Mouse (Mus musculus): ENCODE measurements at regions not wholly inside any gene's neighbourhood (a gene's known extent, or its start where the extent isn't known, plus 50 kb on each side); places are given as distances from the start of the nearest gene placed in this dataset.
"Not testable (repeated sequence)": the region's sequence is repeated elsewhere in the genome, so short reads cannot be mapped to it uniquely, and the experiment has no call there.

- DNase-seq (ENCODE audit: low spot score): no peak
These were observed 435.6 kb upstream of the Htr2a start for GRCm38 (mm10) chr14:74205011-74205410.

- no peak for DNase-seq (ENCODE audit: low spot score)
These were observed 422.7 kb upstream of the Htr2a start for GRCm38 (mm10) chr14:74217914-74218446.

GRCm38 (mm10) chr14:74219761-74220160 is 420.9 kb upstream of the Htr2a start:
- no peak for DNase-seq (ENCODE audit: low spot score)

GRCm38 (mm10) chr14:74222093-74222492 is 418.5 kb upstream of the Htr2a start:
- DNase-seq (ENCODE audit: low spot score): no peak

- no peak for DNase-seq (ENCODE audit: low spot score)
These were observed 411.0 kb upstream of the Htr2a start for GRCm38 (mm10) chr14:74229560-74230187.

- no peak for DNase-seq (ENCODE audit: low spot score)
These were observed 400.4 kb upstream of the Htr2a start for GRCm38 (mm10) chr14:74240212-74240611.

- no peak for DNase-seq (ENCODE audit: low spot score)
These were observed 391.3 kb upstream of the Htr2a start for GRCm38 (mm10) chr14:74249263-74249878.

- no peak for DNase-seq (ENCODE audit: low spot score)
These were observed 390.6 kb upstream of the Htr2a start for GRCm38 (mm10) chr14:74250021-74250420.

- no peak for DNase-seq (ENCODE audit: low spot score)
These were observed 388.2 kb upstream of the Htr2a start for GRCm38 (mm10) chr14:74252189-74253145.

GRCm38 (mm10) chr14:74255000-74255399 is 385.6 kb upstream of the Htr2a start:
- no peak for DNase-seq (ENCODE audit: low spot score)

GRCm38 (mm10) chr14:74259437-74259836 is 381.2 kb upstream of the Htr2a start:
- no peak for DNase-seq (ENCODE audit: low spot score)

- no peak for DNase-seq (ENCODE audit: low spot score)
These were observed 373.6 kb upstream of the Htr2a start for GRCm38 (mm10) chr14:74267086-74267485.

GRCm38 (mm10) chr14:74294560-74294959 is 346.1 kb upstream of the Htr2a start:
- DNase-seq (ENCODE audit: low spot score): no peak

- no peak for DNase-seq (ENCODE audit: low spot score)
These were observed 336.2 kb upstream of the Htr2a start for GRCm38 (mm10) chr14:74304483-74304882.

- DNase-seq (ENCODE audit: low spot score): no peak
These were observed 333.8 kb upstream of the Htr2a start for GRCm38 (mm10) chr14:74306717-74307307.

- DNase-seq (ENCODE audit: low spot score): not testable (repeated sequence)
These were observed 331.2 kb upstream of the Htr2a start for GRCm38 (mm10) chr14:74309451-74309850.

- no peak for DNase-seq (ENCODE audit: low spot score)
These were observed 313.3 kb upstream of the Htr2a start for GRCm38 (mm10) chr14:74327291-74327690.

- DNase-seq (ENCODE audit: low spot score): no peak
These were observed 289.9 kb upstream of the Htr2a start for GRCm38 (mm10) chr14:74350751-74351150.

- no peak for DNase-seq (ENCODE audit: low spot score)
These were observed 288.4 kb upstream of the Htr2a start for GRCm38 (mm10) chr14:74352286-74352685.

- DNase-seq (ENCODE audit: low spot score): no peak
These were observed 281.8 kb upstream of the Htr2a start for GRCm38 (mm10) chr14:74358730-74359444.
